Mouse (Mus musculus) neural tube, embryonic 11.5 days (tissue): ENCODE results near the gene Csdc2. TPM values are rescaled to one million over a fixed set of nuclear protein-coding genes. Genes with fewer than 3 reads are reported as not detected.
"Not testable (repeated sequence)": the region's sequence is repeated elsewhere in the genome, so short reads cannot be mapped to it uniquely, and the experiment has no call there.

ENCODE experiments used
- ATAC-seq: fragments of 200-750 bp; cut with Nextera tagmentation; 2 replicates; pipeline ENCODE4 v1.8.0; 2017; ENCODE audit warnings: moderate number of reproducible peaks, mild to moderate bottlenecking, moderate TSS enrichment, moderate library complexity; ENCODE audit not compliant: insufficient read depth, low FRiP score, low TSS enrichment
- DNase-seq: peaks from one replicate; pipeline ENCODE4 v3.0.0-alpha.2; 2015; ENCODE audit warnings: low spot score
- H3K27ac ChIP-seq: fragments of 300-500 bp; sonication (generic); 2 replicates; pipeline ENCODE4 v1.5.1; 2014; ENCODE audit warnings: low read depth, mild to moderate bottlenecking, low read length
- H3K27me3 ChIP-seq: fragments of 300-500 bp; sonication (generic); 2 replicates; pipeline ENCODE4 v1.6.1; 2014; ENCODE audit warnings: mild to moderate bottlenecking, low read length, mixed read lengths; ENCODE audit not compliant: control insufficient read depth, insufficient read depth
- H3K36me3 ChIP-seq: fragments of 300-500 bp; sonication (generic); 2 replicates; pipeline ENCODE4 v1.6.1; 2014; ENCODE audit warnings: mild to moderate bottlenecking, low read length, moderate library complexity, mixed read lengths; ENCODE audit not compliant: control insufficient read depth, insufficient read depth
- H3K4me1 ChIP-seq: fragments of 300-500 bp; sonication (generic); 2 replicates; pipeline ENCODE4 v1.6.1; 2014; ENCODE audit warnings: low read length, mixed read lengths; ENCODE audit not compliant: control insufficient read depth, insufficient read depth
- H3K4me2 ChIP-seq: fragments of 300-500 bp; sonication (generic); 2 replicates; pipeline ENCODE4 v1.6.1; 2014; ENCODE audit warnings: low read depth, mild to moderate bottlenecking, moderate library complexity
- H3K4me3 ChIP-seq: fragments of 300-500 bp; sonication (generic); 2 replicates; pipeline ENCODE4 v1.5.1; 2014; ENCODE audit warnings: low read depth, low read length
- H3K9ac ChIP-seq: fragments of 300-500 bp; sonication (generic); 2 replicates; pipeline ENCODE4 v1.6.1; 2014; ENCODE audit warnings: mild to moderate bottlenecking, low read length
- H3K9me3 ChIP-seq: fragments of 300-500 bp; sonication (generic); 2 replicates; pipeline ENCODE4 v1.6.1; 2016; ENCODE audit warnings: low read length; ENCODE audit not compliant: control insufficient read depth
- whole genome bisulfite sequencing: fragments of 180-500 bp; shearing (Covaris S2); extraction: QIAGEN DNeasy Blood & Tissue Kit; methylation state at CpG from one replicate; pipeline ENCODE4 v1.1.7; 2014; 5-methylcytosine and 5-hydroxymethylcytosine counted together
- polyA plus RNA-seq: library from polyadenylated mRNA; unstranded; fragments of >200 nt; fragmentation: Nextera tagmentation; extraction: Ambion mirVana; gene quantifications from 2 replicates; pipeline ENCODE4 v1.2.1, GENCODE M21; 2014

The Csdc2 gene
- polyA plus RNA-seq, 1 experiment from 2014 or later: 25.7 TPM

- Histone ChIP-seq H3K27me3 (no peaks in the 10 kb centered on the region), H3K27ac (no peak overlapping the region), H3K4me1 (no peaks in the 10 kb centered on the region), H3K4me3 (no peak overlapping the region), H3K4me2 (no peak overlapping the region), H3K9ac (no peak overlapping the region), H3K9me3 (no peaks in the 10 kb centered on the region), H3K36me3 (peaks cover 5% of the 10 kb centered on the region; the same call in 1 of the 2 replicates)
- no peak for ATAC-seq
- 90% methylated on average over 2 of the region's 2 CpGs for WGBS
- DNase-seq: no peak
These were observed 37.8 kb upstream of the Csdc2 start for GRCm38 (mm10) chr15:81898751-81899150.

- Histone ChIP-seq H3K36me3 (peaks cover 21% of the 10 kb centered on the region), H3K27me3 (no peaks in the 10 kb centered on the region)
- ATAC-seq: no peak
These were observed 31.6 kb upstream of the Csdc2 start for GRCm38 (mm10) chr15:81904939-81905338.

GRCm38 (mm10) chr15:81907953-81908352 is 28.6 kb upstream of the Csdc2 start:
- H3K4me2 ChIP-seq: no peak overlapping the region
- H3K4me1 ChIP-seq: no peaks in the 10 kb centered on the region
- peaks cover 29% of the 10 kb centered on the region for H3K36me3 ChIP-seq
- no peaks in the 10 kb centered on the region for H3K9me3 ChIP-seq
- no peak for ATAC-seq
- H3K27me3 ChIP-seq: no peaks in the 10 kb centered on the region
- H3K4me3 ChIP-seq: no peak overlapping the region
- no peak for DNase-seq
- H3K9ac ChIP-seq: no peak overlapping the region
- 94% methylated on average over 8 of the region's 8 CpGs for WGBS
- no peak overlapping the region for H3K27ac ChIP-seq

More at GRCm38 (mm10) chr15:81904939-81905338, 31.6 kb upstream of the Csdc2 start:
- no peak overlapping the region for H3K4me3 ChIP-seq
- H3K4me2 ChIP-seq: no peak overlapping the region
- WGBS: 42% methylated on average over 2 of the region's 2 CpGs
- no peaks in the 10 kb centered on the region for H3K4me1 ChIP-seq
- H3K9me3 ChIP-seq: no peaks in the 10 kb centered on the region
- peak; percentile 64 for DNase-seq
- no peak overlapping the region for H3K27ac ChIP-seq
- no peak overlapping the region for H3K9ac ChIP-seq

- not testable (repeated sequence) for H3K9ac ChIP-seq, H3K27ac ChIP-seq, H3K4me1 ChIP-seq, H3K4me3 ChIP-seq, H3K4me2 ChIP-seq, DNase-seq, ATAC-seq, H3K27me3 ChIP-seq, H3K9me3 ChIP-seq
- H3K36me3 ChIP-seq: peaks cover 28% of the 10 kb centered on the region
- WGBS: 91% methylated on average over 4 of the region's 4 CpGs
These were observed 27.8 kb upstream of the Csdc2 start for GRCm38 (mm10) chr15:81908767-81909166.

- Histone ChIP-seq H3K4me1 (no peaks in the 10 kb centered on the region), H3K9me3 (no peaks in the 10 kb centered on the region), H3K4me2 (no peak overlapping the region), H3K27me3 (no peaks in the 10 kb centered on the region), H3K9ac (no peak overlapping the region), H3K27ac (no peak overlapping the region), H3K36me3 (peaks cover 43% of the 10 kb centered on the region), H3K4me3 (no peak overlapping the region)
- ATAC-seq (no peak), DNase-seq (no peak)
- 75% methylated on average over 2 of the region's 2 CpGs for WGBS
These were observed 24.1 kb upstream of the Csdc2 start for GRCm38 (mm10) chr15:81912498-81912897.

GRCm38 (mm10) chr15:81914668-81915067 is 21.9 kb upstream of the Csdc2 start:
- H3K4me2 ChIP-seq: no peak overlapping the region
- no peaks in the 10 kb centered on the region for H3K4me1 ChIP-seq
- no peak overlapping the region for H3K4me3 ChIP-seq
- peaks cover 32% of the 10 kb centered on the region for H3K36me3 ChIP-seq
- ATAC-seq: no peak
- H3K27me3 ChIP-seq: no peaks in the 10 kb centered on the region
- WGBS: 82% methylated on average over 5 of the region's 5 CpGs
- no peak overlapping the region for H3K27ac ChIP-seq
- no peak overlapping the region for H3K9ac ChIP-seq
- DNase-seq: no peak
- H3K9me3 ChIP-seq: no peaks in the 10 kb centered on the region

- peaks cover 29% of the 10 kb centered on the region for H3K36me3 ChIP-seq
These were observed 20.9 kb upstream of the Csdc2 start for GRCm38 (mm10) chr15:81915663-81916062.

GRCm38 (mm10) chr15:81917201-81917600 is 19.4 kb upstream of the Csdc2 start:
- Histone ChIP-seq H3K4me1 (no peaks in the 10 kb centered on the region), H3K27ac (no peak overlapping the region), H3K4me3 (no peak overlapping the region), H3K9me3 (no peaks in the 10 kb centered on the region), H3K27me3 (no peaks in the 10 kb centered on the region), H3K36me3 (peaks cover 26% of the 10 kb centered on the region), H3K9ac (no peak overlapping the region), H3K4me2 (no peak overlapping the region)
- DNase-seq (no peak), ATAC-seq (no peak)
- WGBS: 90% methylated on average over 12 of the region's 12 CpGs

More at GRCm38 (mm10) chr15:81915663-81916062, 20.9 kb upstream of the Csdc2 start:
- WGBS: 85% methylated on average over 5 of the region's 5 CpGs
- no peak overlapping the region for H3K27ac ChIP-seq
- H3K4me1 ChIP-seq: no peaks in the 10 kb centered on the region
- H3K27me3 ChIP-seq: no peaks in the 10 kb centered on the region
- H3K4me3 ChIP-seq: no peak overlapping the region
- H3K9ac ChIP-seq: no peak overlapping the region
- ATAC-seq (no peak), DNase-seq (no peak)
- H3K4me2 ChIP-seq: no peak overlapping the region
- no peaks in the 10 kb centered on the region for H3K9me3 ChIP-seq

GRCm38 (mm10) chr15:81917621-81918463 is 18.7 kb upstream of the Csdc2 start:
- Histone ChIP-seq H3K27ac (no peak overlapping the region), H3K4me2 (no peak overlapping the region), H3K4me3 (no peak overlapping the region), H3K9ac (no peak overlapping the region), H3K36me3 (peaks cover 21% of the 10 kb centered on the region), H3K9me3 (no peaks in the 10 kb centered on the region), H3K27me3 (no peaks in the 10 kb centered on the region), H3K4me1 (no peaks in the 10 kb centered on the region)
- WGBS: 66% methylated on average over 5 of the region's 6 CpGs
- DNase-seq: peak; percentile 70
- ATAC-seq: no peak; the same call in 1 of the 2 replicates
